Mouse (Mus musculus) kidney, postnatal 0 days (tissue): ENCODE results near the gene Gm20517. TPM values are rescaled to one million over a fixed set of nuclear protein-coding genes. Genes with fewer than 3 reads are reported as not detected.

Experiments used
- ATAC-seq: fragments of 200-750 bp; cut with Nextera tagmentation; replicated peaks from 2 replicates; pipeline ENCODE4 v1.8.0; 2017; ENCODE audit warnings: low read depth, moderate number of reproducible peaks, moderate TSS enrichment, moderate library complexity; ENCODE audit not compliant: low FRiP score
- DNase-seq: peaks from one replicate; pipeline ENCODE4 v3.0.0-alpha.2; 2016; ENCODE audit warnings: low spot score
- H3K27ac ChIP-seq: fragments of 300-500 bp; sonication (generic); 2 replicates; pipeline ENCODE4 v1.5.1; 2014; ENCODE audit warnings: mild to moderate bottlenecking
- H3K27me3 ChIP-seq: fragments of 300-500 bp; sonication (generic); 2 replicates; pipeline ENCODE4 v1.6.1; 2014; ENCODE audit warnings: low read length, mixed read lengths; ENCODE audit not compliant: insufficient read depth
- H3K36me3 ChIP-seq: fragments of 300-500 bp; sonication (generic); 2 replicates; pipeline ENCODE4 v1.6.1; 2014; ENCODE audit warnings: low read length, mixed read lengths; ENCODE audit not compliant: insufficient read depth
- H3K4me1 ChIP-seq: fragments of 300-500 bp; sonication (generic); replicated peaks from 2 replicates; pipeline ENCODE4 v1.6.1; 2014; ENCODE audit warnings: antibody characterized with exemption, low read length, mixed read lengths; ENCODE audit not compliant: insufficient read depth
- H3K4me2 ChIP-seq: fragments of 300-500 bp; sonication (generic); 2 replicates; pipeline ENCODE4 v1.6.1; 2014; ENCODE audit warnings: mild to moderate bottlenecking, low read length, moderate library complexity, mixed read lengths
- H3K4me3 ChIP-seq: fragments of 300-500 bp; sonication (generic); replicated peaks from 2 replicates; pipeline ENCODE4 v1.5.1; 2014; ENCODE audit warnings: low read depth, low read length
- H3K9ac ChIP-seq: fragments of 300-500 bp; sonication (generic); 2 replicates; pipeline ENCODE4 v1.6.1; 2014; ENCODE audit warnings: low read depth, low read length
- H3K9me3 ChIP-seq: fragments of 300-500 bp; sonication (generic); replicated peaks from 2 replicates; pipeline ENCODE4 v1.6.1; 2016; ENCODE audit warnings: low read length, inconsistent platforms, mixed read lengths
- CTCF ChIP-seq: IDR thresholded peaks from 2 replicates; pipeline ENCODE4 v1.5.1; 2016; ENCODE audit warnings: antibody characterized with exemption, low read depth, mild to moderate bottlenecking, moderate library complexity
- WGBS: fragments of 180-500 bp; shearing (Covaris S2); extraction: QIAGEN DNeasy Blood & Tissue Kit; methylation state at CpG from one replicate; pipeline ENCODE4 v1.1.7; 2014; 5-methylcytosine and 5-hydroxymethylcytosine counted together
- polyA plus RNA-seq: library from polyadenylated mRNA; unstranded; fragments of >200 nt; fragmentation: Nextera tagmentation; extraction: Ambion mirVana; gene quantifications from 2 replicates; pipeline ENCODE4 v1.2.1, GENCODE M21; 2015

The Gm20517 gene
- polyA plus RNA-seq, 1 experiment from 2014 or later: 1.8 TPM

GRCm38 (mm10) chr17:47691650-47692049 lies 80.3 kb downstream of the Gm20517 start:
- no peaks in the 10 kb centered on the region for H3K27me3 ChIP-seq
- no peaks in the 10 kb centered on the region for H3K36me3 ChIP-seq
- no peaks in the 10 kb centered on the region for H3K9me3 ChIP-seq
- no peak overlapping the region for H3K4me3 ChIP-seq
- H3K4me2 ChIP-seq: no peak overlapping the region
- no peak overlapping the region for H3K27ac ChIP-seq
- ATAC-seq: no peak
- 96% methylated on average over 3 of the region's 3 CpGs for WGBS
- H3K9ac ChIP-seq: no peak overlapping the region
- H3K4me1 ChIP-seq: peaks cover 13% of the 10 kb centered on the region; the same call in 1 of the 2 replicates
- no peak for TF ChIP-seq CTCF
- DNase-seq: no peak

GRCm38 (mm10) chr17:47693671-47694441 lies 82.5 kb downstream of the Gm20517 start:
- no peak for TF ChIP-seq CTCF
- peak overlapping the region; percentile 84 for H3K9ac ChIP-seq
- peaks cover 8% of the 10 kb centered on the region; the same call in 1 of the 2 replicates for H3K4me1 ChIP-seq
- DNase-seq (no peak), ATAC-seq (no peak)
- H3K36me3 ChIP-seq: no peaks in the 10 kb centered on the region
- H3K27ac ChIP-seq: no peak overlapping the region
- H3K27me3 ChIP-seq: no peaks in the 10 kb centered on the region
- 27% methylated on average over 13 of the region's 13 CpGs for WGBS
- H3K9me3 ChIP-seq: no peaks in the 10 kb centered on the region
- H3K4me2 ChIP-seq: peak overlapping the region; percentile 75
- H3K4me3 ChIP-seq: peak overlapping the region; percentile 87

- peaks cover 6% of the 10 kb centered on the region; the same call in 1 of the 2 replicates for H3K4me1 ChIP-seq
- peak within 1 kb of the TSS; percentile 75 for H3K4me2 ChIP-seq
- H3K4me3 ChIP-seq: peak within 1 kb of the TSS; percentile 87
- no peak; the same call in 1 of the 2 replicates for TF ChIP-seq CTCF
- no peaks in the 10 kb centered on the region; the same call in 1 of the 2 replicates for H3K36me3 ChIP-seq
- WGBS: 4% methylated on average over 3 of the region's 3 CpGs
- no peaks in the 10 kb centered on the region for H3K27me3 ChIP-seq
- DNase-seq (no peak), ATAC-seq (no peak)
- peak within 1 kb of the TSS; percentile 74 for H3K27ac ChIP-seq
- H3K9ac ChIP-seq: peak within 1 kb of the TSS; percentile 84
- H3K9me3 ChIP-seq: no peaks in the 10 kb centered on the region
These were observed 82.9 kb downstream of the Gm20517 start, which contains the start of gene Gm21981 for GRCm38 (mm10) chr17:47694442-47694502. Gene Gm21981, minus strand, starts transcription at chr17:47694455.

- H3K27ac ChIP-seq: peak within 1 kb of the TSS; percentile 74
- H3K4me3 ChIP-seq: peak within 1 kb of the TSS; percentile 87
- peak; percentile 97 for DNase-seq
- H3K36me3 ChIP-seq: peaks cover 4% of the 10 kb centered on the region; the same call in 1 of the 2 replicates
- WGBS: under 1% methylated on average over 82 of the region's 82 CpGs
- peak; percentile 94 for ATAC-seq
- H3K9me3 ChIP-seq: no peaks in the 10 kb centered on the region
- H3K4me2 ChIP-seq: peak within 1 kb of the TSS; percentile 75
- peaks cover 5% of the 10 kb centered on the region; the same call in 1 of the 2 replicates for H3K4me1 ChIP-seq
- peak; percentile 85 for TF ChIP-seq CTCF
- peak within 1 kb of the TSS; percentile 84 for H3K9ac ChIP-seq
- no peaks in the 10 kb centered on the region for H3K27me3 ChIP-seq
These were observed 83.3 kb downstream of the Gm20517 start, which contains the start of gene Prickle4 for GRCm38 (mm10) chr17:47694503-47695336. Gene Prickle4, minus strand, starts transcription at chr17:47694736.

GRCm38 (mm10) chr17:47695337-47695710 lies 83.9 kb downstream of the Gm20517 start:
- TF ChIP-seq CTCF: no peak
- peak overlapping the region; percentile 84 for H3K9ac ChIP-seq
- WGBS: 2% methylated on average over 16 of the region's 23 CpGs
- DNase-seq (peak; percentile 56), ATAC-seq (0 out of 2 replicates have a peak, but pooled peaks have one; percentile 0)
- no peaks in the 10 kb centered on the region for H3K9me3 ChIP-seq
- H3K4me1 ChIP-seq: peaks cover 5% of the 10 kb centered on the region; the same call in 1 of the 2 replicates
- H3K4me2 ChIP-seq: peak overlapping the region; percentile 75
- H3K27ac ChIP-seq: peak overlapping the region; percentile 61; the same call in 1 of the 2 replicates
- peak overlapping the region; percentile 87 for H3K4me3 ChIP-seq
- H3K36me3 ChIP-seq: peaks cover 5% of the 10 kb centered on the region; the same call in 1 of the 2 replicates
- H3K27me3 ChIP-seq: no peaks in the 10 kb centered on the region

- no peak overlapping the region for H3K9ac ChIP-seq
- DNase-seq (peak; percentile 21), ATAC-seq (no peak)
- peaks cover 12% of the 10 kb centered on the region for H3K36me3 ChIP-seq
- no peak overlapping the region for H3K4me2 ChIP-seq
- H3K27me3 ChIP-seq: no peaks in the 10 kb centered on the region
- TF ChIP-seq CTCF: no peak
- no peak overlapping the region for H3K27ac ChIP-seq
- peaks cover 5% of the 10 kb centered on the region; the same call in 1 of the 2 replicates for H3K4me1 ChIP-seq
- no peak overlapping the region for H3K4me3 ChIP-seq
- WGBS: 82% methylated on average over 10 of the region's 10 CpGs
- no peaks in the 10 kb centered on the region for H3K9me3 ChIP-seq
These were observed 86.8 kb downstream of the Gm20517 start for GRCm38 (mm10) chr17:47698156-47698555.
